Mouse (Mus musculus) ES-Bruce4 (cell line): ENCODE measurements around the gene Sept8. TPM values are rescaled to one million over a fixed set of nuclear protein-coding genes. Genes with fewer than 3 reads are reported as not detected.

Source experiments
- H3K27ac ChIP-seq: 2 replicates; pipeline ENCODE4 v1.5.1; 2012; ENCODE audit warnings: low read length, inconsistent platforms; ENCODE audit not compliant: insufficient read depth
- H3K27me3 ChIP-seq: 2 replicates; pipeline ENCODE4 v1.6.1; 2012; ENCODE audit warnings: mild to moderate bottlenecking, low read length, inconsistent platforms; ENCODE audit not compliant: control insufficient read depth, poor library complexity, insufficient read depth, severe bottlenecking
- H3K36me3 ChIP-seq: 2 replicates; pipeline ENCODE4 v1.6.1; 2012; ENCODE audit warnings: inconsistent platforms, mild to moderate bottlenecking, low read length, moderate library complexity; ENCODE audit not compliant: control insufficient read depth, poor library complexity, insufficient read depth, severe bottlenecking
- H3K4me1 ChIP-seq: one replicate; pipeline ENCODE4 v1.8.1; 2011; ENCODE audit warnings: low read length; ENCODE audit not compliant: control insufficient read depth, insufficient read depth
- H3K4me3 ChIP-seq: 2 replicates; pipeline ENCODE4 v1.5.1; 2011; ENCODE audit warnings: low read depth, mild to moderate bottlenecking, low read length
- H3K9ac ChIP-seq: 2 replicates; pipeline ENCODE4 v1.6.1; 2012; ENCODE audit warnings: low read depth, mild to moderate bottlenecking, inconsistent platforms; ENCODE audit not compliant: poor library complexity, severe bottlenecking
- H3K9me3 ChIP-seq: replicated peaks from 2 replicates; pipeline ENCODE4 v1.6.1; 2012; ENCODE audit warnings: mild to moderate bottlenecking, low read length, inconsistent platforms; ENCODE audit not compliant: control insufficient read depth, poor library complexity, insufficient read depth, severe bottlenecking
- CTCF ChIP-seq: IDR thresholded peaks from one replicate; pipeline ENCODE4 v1.8.1; 2011; ENCODE audit warnings: low read depth, low read length
- EP300 ChIP-seq: IDR thresholded peaks from 2 replicates; pipeline ENCODE4 v1.6.1; 2011; ENCODE audit warnings: low read depth, low read length; ENCODE audit not compliant: insufficient read depth
- POLR2A ChIP-seq: IDR thresholded peaks from one replicate; pipeline ENCODE4 v1.8.1; 2011; ENCODE audit warnings: low read length; ENCODE audit not compliant: insufficient read depth
- polyA plus RNA-seq: library from polyadenylated mRNA; stranded (reverse); fragments of >200 nt; gene quantifications from 2 replicates; pipeline ENCODE4 v1.2.4, GENCODE M21; 2011; ENCODE audit warnings: low read depth; ENCODE audit not compliant: missing spikeins, insufficient read depth, insufficient read length

The Sept8 gene
- polyA plus RNA-seq, 1 experiment = 40.1 TPM

- Histone ChIP-seq H3K36me3 (no peaks in the 10 kb centered on the region), H3K9ac (peak within 1 kb of the TSS; percentile 24), H3K9me3 (no peaks in the 10 kb centered on the region), H3K27ac (no peak within 1 kb of the TSS), H3K4me1 (no peaks in the 10 kb centered on the region), H3K4me3 (peak within 1 kb of the TSS; percentile 67), H3K27me3 (no peaks in the 10 kb centered on the region)
- TF ChIP-seq CTCF (no peak), EP300 (no peak), POLR2A (peak; percentile 72)
Measured at GRCm38 (mm10) chr11:53567224-53568014, 48.4 kb downstream of the Sept8 start, which contains the start of gene Kif3a. TSS of gene Kif3a (plus strand) at chr11:53567379.

GRCm38 (mm10) chr11:53580562-53580961 lies 61.5 kb downstream of the Sept8 start:
- Histone ChIP-seq H3K4me3 (no peak overlapping the region), H3K9ac (no peak overlapping the region), H3K27me3 (no peaks in the 10 kb centered on the region), H3K27ac (no peak overlapping the region), H3K9me3 (peaks cover 31% of the 10 kb centered on the region), H3K36me3 (peaks cover 5% of the 10 kb centered on the region), H3K4me1 (no peaks in the 10 kb centered on the region)
- no peak for TF ChIP-seq CTCF
- no peak for TF ChIP-seq EP300
- TF ChIP-seq POLR2A = no peak

- no peaks in the 10 kb centered on the region for H3K4me1 ChIP-seq
- no peak overlapping the region for H3K9ac ChIP-seq
- H3K36me3 ChIP-seq = peaks cover 5% of the 10 kb centered on the region
- H3K27me3 ChIP-seq = no peaks in the 10 kb centered on the region
- TF ChIP-seq CTCF = peak; percentile 29
- TF ChIP-seq POLR2A = no peak
- no peak for TF ChIP-seq EP300
- H3K9me3 ChIP-seq = peaks cover 24% of the 10 kb centered on the region
- H3K4me3 ChIP-seq = no peak overlapping the region
- H3K27ac ChIP-seq = no peak overlapping the region
Measured at GRCm38 (mm10) chr11:53583151-53583550, 64.1 kb downstream of the Sept8 start.

- H3K36me3 ChIP-seq = peaks cover 5% of the 10 kb centered on the region
- TF ChIP-seq CTCF = no peak
- TF ChIP-seq POLR2A = no peak
- TF ChIP-seq EP300 = no peak
- peaks cover 10% of the 10 kb centered on the region for H3K9me3 ChIP-seq
- no peaks in the 10 kb centered on the region for H3K4me1 ChIP-seq
- no peaks in the 10 kb centered on the region for H3K27me3 ChIP-seq
- no peak overlapping the region for H3K4me3 ChIP-seq
- no peak overlapping the region for H3K9ac ChIP-seq
- no peak overlapping the region for H3K27ac ChIP-seq
Measured at GRCm38 (mm10) chr11:53584849-53585248, 65.8 kb downstream of the Sept8 start.

GRCm38 (mm10) chr11:53585510-53585909 lies 66.5 kb downstream of the Sept8 start:
- Histone ChIP-seq H3K36me3 (peaks cover 3% of the 10 kb centered on the region), H3K4me1 (no peaks in the 10 kb centered on the region), H3K4me3 (no peak overlapping the region), H3K27me3 (no peaks in the 10 kb centered on the region), H3K9ac (no peak overlapping the region), H3K27ac (no peak overlapping the region), H3K9me3 (peaks cover 5% of the 10 kb centered on the region)
- TF ChIP-seq EP300 (no peak), POLR2A (no peak), CTCF (no peak)

GRCm38 (mm10) chr11:53588279-53588678 lies 69.2 kb downstream of the Sept8 start:
- Histone ChIP-seq H3K9me3 (no peaks in the 10 kb centered on the region), H3K9ac (no peak overlapping the region), H3K36me3 (peaks cover 3% of the 10 kb centered on the region), H3K27ac (no peak overlapping the region), H3K4me1 (no peaks in the 10 kb centered on the region), H3K27me3 (no peaks in the 10 kb centered on the region), H3K4me3 (no peak overlapping the region)
- TF ChIP-seq EP300 (no peak), CTCF (no peak), POLR2A (no peak)
